Mouse (Mus musculus) limb, embryonic 15.5 days (tissue): Measurements from ENCODE around the gene Olfr1335. TPM values are rescaled to one million over a fixed set of nuclear protein-coding genes. Genes with fewer than 3 reads are reported as not detected.
"Not testable (repeated sequence)": the region's sequence is repeated elsewhere in the genome, so short reads cannot be mapped to it uniquely, and the experiment has no call there.

Experiments used
- ATAC-seq: fragments of 200-750 bp; cut with Nextera tagmentation; 2 replicates; pipeline ENCODE4 v1.8.0; 2017; ENCODE audit warnings: low read depth, moderate TSS enrichment; ENCODE audit not compliant: insufficient number of reproducible peaks, low FRiP score, low TSS enrichment
- H3K27ac ChIP-seq: fragments of 300-500 bp; sonication (generic); 2 replicates; pipeline ENCODE4 v1.5.1; 2015; ENCODE audit warnings: moderate library complexity, mild to moderate bottlenecking, inconsistent platforms
- H3K27me3 ChIP-seq: fragments of 300-500 bp; sonication (generic); 2 replicates; pipeline ENCODE4 v1.6.1; 2015; ENCODE audit warnings: inconsistent platforms
- H3K36me3 ChIP-seq: fragments of 300-500 bp; sonication (generic); 2 replicates; pipeline ENCODE4 v1.6.1; 2015; ENCODE audit warnings: inconsistent platforms
- H3K4me1 ChIP-seq: fragments of 300-500 bp; sonication (generic); 2 replicates; pipeline ENCODE4 v1.6.1; 2015; ENCODE audit warnings: inconsistent platforms
- H3K4me2 ChIP-seq: fragments of 300-500 bp; sonication (generic); 2 replicates; pipeline ENCODE4 v1.6.1; 2015; ENCODE audit warnings: mild to moderate bottlenecking, inconsistent platforms
- H3K4me3 ChIP-seq: fragments of 300-500 bp; sonication (generic); 2 replicates; pipeline ENCODE4 v1.5.1; 2015; ENCODE audit warnings: mild to moderate bottlenecking, inconsistent platforms
- H3K9ac ChIP-seq: fragments of 300-500 bp; sonication (generic); 2 replicates; pipeline ENCODE4 v1.6.1; 2015; ENCODE audit warnings: inconsistent platforms
- H3K9me3 ChIP-seq: fragments of 300-500 bp; sonication (generic); 2 replicates; pipeline ENCODE4 v1.6.1; 2016; ENCODE audit warnings: inconsistent platforms
- WGBS: fragments of 180-500 bp; shearing (Covaris S2); methylation state at CpG from one replicate; pipeline ENCODE4 v1.1.7; 2015; 5-methylcytosine and 5-hydroxymethylcytosine counted together
- polyA plus RNA-seq: library from polyadenylated mRNA; unstranded; fragments of >200 nt; fragmentation: Nextera tagmentation; extraction: Ambion mirVana; gene quantifications from 2 replicates; pipeline ENCODE4 v1.2.1, GENCODE M21; 2015

The Olfr1335 gene
- not detected in 2 replicates for polyA plus RNA-seq

GRCm38 (mm10) chr4:118809844-118810243, at the start of gene Olfr1335:
Gene Olfr1335 (minus strand): TSS chr4:118809944.
- Histone ChIP-seq H3K9ac (no peak within 1 kb of the TSS), H3K4me3 (no peak within 1 kb of the TSS), H3K4me2 (no peak within 1 kb of the TSS), H3K36me3 (no peaks in the 10 kb centered on the region), H3K4me1 (no peaks in the 10 kb centered on the region), H3K27ac (no peak within 1 kb of the TSS), H3K9me3 (no peaks in the 10 kb centered on the region), H3K27me3 (no peaks in the 10 kb centered on the region)
- 93% methylated on average over 4 of the region's 4 CpGs for WGBS
- no peak for ATAC-seq

- no peaks in the 10 kb centered on the region for H3K27me3 ChIP-seq
- no peaks in the 10 kb centered on the region for H3K9me3 ChIP-seq
- H3K9ac ChIP-seq = no peak within 1 kb of the TSS
- no peaks in the 10 kb centered on the region for H3K4me1 ChIP-seq
- H3K36me3 ChIP-seq = no peaks in the 10 kb centered on the region
- no peak within 1 kb of the TSS for H3K4me3 ChIP-seq
- no peak within 1 kb of the TSS for H3K4me2 ChIP-seq
- no peak for ATAC-seq
- H3K27ac ChIP-seq = no peak within 1 kb of the TSS
- WGBS = 96% methylated on average over 1 of the region's 1 CpGs
These were observed 26.4 kb upstream of the Olfr1335 start, which contains the start of gene Olfr1333 for GRCm38 (mm10) chr4:118836179-118836578. Gene Olfr1333 (minus strand): TSS chr4:118836279.

- Histone ChIP-seq H3K9me3 (no peaks in the 10 kb centered on the region), H3K4me3 (no peak overlapping the region), H3K27me3 (no peaks in the 10 kb centered on the region), H3K9ac (no peak overlapping the region), H3K4me2 (no peak overlapping the region), H3K27ac (no peak overlapping the region), H3K36me3 (no peaks in the 10 kb centered on the region), H3K4me1 (no peaks in the 10 kb centered on the region)
- WGBS = 81% methylated on average over 1 of the region's 1 CpGs
- no peak for ATAC-seq
These were observed 9.2 kb upstream of the Olfr1335 start for GRCm38 (mm10) chr4:118818921-118819320.

GRCm38 (mm10) chr4:118792796-118793195, 16.9 kb downstream of the Olfr1335 start:
- not testable (repeated sequence) for H3K4me2 ChIP-seq, H3K36me3 ChIP-seq, H3K27me3 ChIP-seq, H3K9ac ChIP-seq, ATAC-seq, H3K4me3 ChIP-seq, H3K27ac ChIP-seq, H3K9me3 ChIP-seq, H3K4me1 ChIP-seq

- ATAC-seq = no peak
- H3K4me1 ChIP-seq = no peaks in the 10 kb centered on the region
- no peaks in the 10 kb centered on the region for H3K27me3 ChIP-seq
- H3K4me2 ChIP-seq = no peak within 1 kb of the TSS
- H3K27ac ChIP-seq = no peak within 1 kb of the TSS
- no peaks in the 10 kb centered on the region for H3K9me3 ChIP-seq
- H3K4me3 ChIP-seq = no peak within 1 kb of the TSS
- H3K9ac ChIP-seq = no peak within 1 kb of the TSS
- 79% methylated on average over 2 of the region's 2 CpGs for WGBS
- no peaks in the 10 kb centered on the region for H3K36me3 ChIP-seq
These were observed 27.3 kb downstream of the Olfr1335 start, which contains the start of gene Olfr1337 for GRCm38 (mm10) chr4:118782486-118782885. Gene Olfr1337 (minus strand): TSS chr4:118782586.

Other genes with a start within 250 kb of the Olfr1335 start
- 1.7 and 2.6 TPM in 2 replicates for gene Cfap57, start 189.2 kb downstream of the Olfr1335 start, polyA plus RNA-seq
- gene Ebna1bp2, start 189.1 kb downstream of the Olfr1335 start, polyA plus RNA-seq = 129 and 136 TPM in 2 replicates
- gene Olfr62, start 151.0 kb downstream of the Olfr1335 start, polyA plus RNA-seq = not detected in 2 replicates
- not detected in 2 replicates for gene Olfr1342, start 117.2 kb downstream of the Olfr1335 start, polyA plus RNA-seq
- not detected in 2 replicates for gene Olfr1341, start 106.4 kb downstream of the Olfr1335 start, polyA plus RNA-seq
- not detected in 2 replicates for gene Olfr1340, start 89.8 kb downstream of the Olfr1335 start, polyA plus RNA-seq
- not detected in 2 replicates for gene Olfr1339, start 77.8 kb downstream of the Olfr1335 start, polyA plus RNA-seq
- gene Olfr1338, start 51.2 kb downstream of the Olfr1335 start, polyA plus RNA-seq = not detected in 2 replicates
- gene Olfr1337, start 27.4 kb downstream of the Olfr1335 start, polyA plus RNA-seq = not detected in 2 replicates
- not detected in 2 replicates for gene Olfr1333, start 26.3 kb upstream of the Olfr1335 start, polyA plus RNA-seq
- gene Olfr1331, start 54.7 kb upstream of the Olfr1335 start, polyA plus RNA-seq = not detected in 2 replicates
- not detected in 2 replicates for gene Olfr1330, start 78.7 kb upstream of the Olfr1335 start, polyA plus RNA-seq
- gene Olfr1329, start 107.5 kb upstream of the Olfr1335 start, polyA plus RNA-seq = not detected in 2 replicates
- gene Olfr1328, start 128.7 kb upstream of the Olfr1335 start, polyA plus RNA-seq = not detected in 2 replicates
- not detected in 2 replicates for gene Lao1, start 151.6 kb upstream of the Olfr1335 start, polyA plus RNA-seq